Mouse (Mus musculus) left cerebral cortex, postnatal 14 days (tissue): ENCODE measurements at regions not wholly inside any gene's neighbourhood (a gene's known extent, or its start where the extent isn't known, plus 50 kb on each side); places are given as distances from the start of the nearest gene placed in this dataset.
A peak's percentile ranks its signal among the peaks of the same experiment; 100 is the strongest.
"Not testable (repeated sequence)": the region's sequence is repeated elsewhere in the genome, so short reads cannot be mapped to it uniquely, and the experiment has no call there.

ENCODE experiments used
- DNase-seq, 2 experiments: peaks; one replicate each; pipeline ENCODE4 v3.0.0; 2021 to 2022; ENCODE audit warnings: low spot score in 2 of 2, mixed read lengths in 1 of 2
- intact Hi-C: fragments of 180-260 bp; cut with DNase I; formaldehyde crosslinking; loops from one replicate; pipeline ENCODE4 v1.15.1; 2025

DNA sequence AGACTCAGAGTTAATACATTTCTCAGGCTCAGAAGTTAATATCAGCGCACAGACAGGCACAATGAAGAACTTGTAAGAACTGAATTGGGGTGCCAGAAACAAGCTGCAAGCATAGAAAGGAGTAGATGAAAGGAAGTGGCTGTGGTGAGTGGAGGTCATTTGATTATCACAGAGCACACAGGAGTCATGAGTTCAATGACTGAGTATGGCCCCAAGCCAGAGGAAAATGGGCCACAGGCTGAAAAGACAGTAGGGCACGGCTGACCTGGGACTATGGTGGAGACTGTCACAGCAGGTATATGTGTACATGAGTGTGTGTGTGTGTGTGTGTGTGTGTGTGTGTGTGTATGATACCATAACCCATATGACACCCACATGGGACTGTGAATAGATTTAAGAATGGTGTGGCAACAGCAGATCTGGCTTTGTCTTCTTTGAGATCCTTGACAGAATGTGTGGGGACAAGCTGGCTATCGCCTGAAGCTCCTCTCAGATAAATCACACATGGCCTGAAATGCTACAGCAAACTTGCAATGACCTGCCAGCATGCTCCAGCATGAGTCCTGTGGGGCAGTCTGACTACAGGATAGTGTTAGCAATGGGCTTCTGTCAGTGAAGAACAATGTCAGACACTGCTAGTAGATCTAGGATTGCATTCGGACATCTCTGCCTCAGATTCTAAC is 101.5 kb upstream of the Atp1b1 start:
- intact Hi-C loops = no loop called here
- no peak for DNase-seq

DNA sequence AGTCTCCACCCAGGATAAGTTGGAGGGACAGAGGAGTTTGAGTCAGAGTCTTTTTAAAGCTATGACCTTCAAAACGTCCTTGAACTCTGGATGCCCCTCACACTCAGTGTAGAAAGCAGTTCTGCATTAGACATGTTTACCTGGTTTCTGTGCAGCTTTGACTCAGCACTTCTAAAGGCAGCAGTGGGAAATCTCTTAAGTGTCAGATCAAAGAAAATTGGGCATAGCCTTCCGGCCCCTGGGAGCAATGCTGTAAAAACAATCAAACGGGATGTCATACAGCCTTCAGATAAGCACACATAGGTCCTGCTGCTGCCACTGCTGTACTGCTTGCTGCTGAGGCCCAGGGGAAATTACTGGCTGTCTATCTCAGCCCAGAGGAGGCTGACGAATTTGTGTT is 94.5 kb upstream of the Atp1b1 start:
- no peak for DNase-seq
- intact Hi-C loops = no loop called here

DNA sequence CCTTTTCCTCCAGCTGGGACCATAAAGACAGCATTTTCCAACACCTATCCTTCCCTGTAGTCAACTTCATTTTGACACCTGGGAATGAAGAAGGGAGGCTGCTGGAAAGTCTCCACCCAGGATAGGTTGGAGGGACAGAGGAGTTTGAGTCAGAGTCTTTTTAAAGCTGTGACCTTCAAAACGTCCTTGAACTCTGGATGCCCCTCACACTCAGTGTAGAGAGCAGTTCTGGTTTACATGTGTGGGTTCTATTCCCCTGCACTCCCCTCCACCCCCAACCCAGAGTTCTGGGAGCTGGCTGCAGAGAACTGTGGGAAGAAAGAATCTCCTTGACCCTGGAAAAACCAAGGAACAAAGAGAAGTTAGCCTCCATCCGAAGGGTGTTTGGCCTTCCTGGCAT is 92.9 kb upstream of the Atp1b1 start:
- intact Hi-C loops = no loop called here
- DNase-seq = no peak

DNA sequence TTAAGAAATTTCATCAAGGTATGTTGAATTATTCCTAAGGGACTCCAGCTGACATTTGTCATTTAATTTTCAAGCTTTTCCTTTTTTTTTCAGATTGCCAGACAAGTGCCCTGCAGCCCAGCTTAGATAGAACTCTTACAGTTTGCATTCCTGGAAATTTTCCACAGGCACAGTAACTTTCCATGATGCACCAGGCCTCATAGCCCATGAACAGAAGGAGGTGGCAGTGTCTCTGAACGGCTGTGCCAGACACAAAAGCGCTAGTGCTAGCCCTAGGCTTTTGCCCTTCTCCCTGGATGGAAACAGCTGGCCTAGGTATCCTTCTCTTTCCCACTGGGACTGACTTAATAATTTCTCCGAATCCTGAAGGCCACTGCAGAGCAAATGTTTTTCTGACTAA is 92.4 kb upstream of the Atp1b1 start:
- intact Hi-C loops = no loop called here
- DNase-seq = no peak

DNA sequence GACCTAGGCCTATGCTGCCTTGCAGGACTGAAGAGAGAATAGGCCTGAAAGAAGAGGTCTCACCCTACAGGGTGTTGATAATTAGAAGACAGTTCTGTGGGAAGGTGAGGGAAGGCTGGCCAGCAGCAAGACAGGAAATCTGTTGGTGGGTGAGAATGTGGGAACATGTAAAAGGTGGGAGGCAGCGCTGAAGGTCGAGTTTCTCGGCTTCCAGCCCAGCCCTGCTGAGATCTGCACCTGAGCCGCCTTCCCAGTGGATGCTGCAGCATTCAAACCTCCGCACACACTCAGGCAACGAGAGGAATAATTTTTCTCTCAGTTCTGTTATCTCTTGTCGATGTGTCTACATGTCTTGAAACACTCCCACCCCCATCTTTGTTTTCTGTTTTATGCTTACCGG is 89.9 kb upstream of the Atp1b1 start:
- intact Hi-C loops = no loop called here
- DNase-seq = no peak

DNA sequence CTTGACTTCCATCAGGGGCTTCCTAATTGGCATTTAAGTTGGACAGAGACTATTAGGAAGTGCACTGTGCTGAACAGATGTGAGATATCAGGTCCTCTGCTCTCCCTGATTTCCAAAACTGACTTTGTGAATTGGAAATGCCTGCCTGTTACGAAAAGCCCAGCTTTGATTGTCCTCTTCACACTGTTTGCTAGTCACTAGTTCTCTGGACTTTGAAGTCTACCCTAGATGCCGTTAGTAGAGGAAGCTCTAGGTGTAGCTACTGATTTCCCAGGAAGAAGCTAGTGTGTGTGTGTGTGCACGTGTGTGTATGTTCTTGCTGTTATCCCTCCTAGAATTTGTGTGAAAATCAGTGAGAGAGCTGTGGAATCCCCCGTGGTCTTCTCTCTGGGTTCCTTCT is 87.7 kb upstream of the Atp1b1 start:
- intact Hi-C loops = no loop called here
- DNase-seq = no peak

DNA sequence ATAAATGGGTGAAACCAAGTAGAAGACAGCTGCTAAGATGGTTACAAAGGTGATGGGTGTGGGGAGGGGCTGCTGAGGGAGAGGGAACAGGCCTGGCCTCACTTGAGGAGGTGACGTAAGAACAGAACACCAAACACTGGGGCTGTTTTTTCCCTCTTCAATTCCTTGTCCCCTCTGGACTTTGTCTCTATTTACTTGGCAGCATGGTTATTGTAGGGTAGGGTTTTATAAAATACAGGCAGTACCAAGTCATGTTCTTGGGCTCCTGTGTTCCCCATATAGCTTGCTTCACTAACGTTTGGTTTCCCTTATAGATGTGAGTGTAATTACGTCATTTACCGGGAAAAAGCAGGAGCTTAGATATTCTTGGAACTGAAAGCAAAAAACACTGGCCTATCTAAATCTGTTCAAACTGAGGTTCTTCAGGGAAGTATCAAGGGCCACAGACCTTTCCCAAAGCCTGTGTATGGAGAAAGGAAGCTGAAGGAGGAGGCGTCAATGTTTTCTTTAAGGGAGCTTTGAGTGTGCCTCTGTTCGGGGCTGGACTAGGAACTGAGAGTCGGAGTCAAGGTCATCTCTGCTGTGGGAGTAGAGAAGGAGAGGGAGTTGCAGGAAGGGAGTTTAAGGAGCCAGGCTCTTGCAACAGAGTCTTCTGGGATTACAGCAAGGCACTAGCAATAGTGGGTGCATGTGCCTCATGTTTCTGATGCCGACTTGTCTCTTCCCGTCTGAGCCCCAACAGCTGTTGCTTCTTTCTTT is 85.1 kb upstream of the Atp1b1 start:
- intact Hi-C loops = loop anchor here (5.0 kb wide), 1 partner anchor 81 kb away; no protein-coding TSS in a partner anchor
- DNase-seq = no peak

DNA sequence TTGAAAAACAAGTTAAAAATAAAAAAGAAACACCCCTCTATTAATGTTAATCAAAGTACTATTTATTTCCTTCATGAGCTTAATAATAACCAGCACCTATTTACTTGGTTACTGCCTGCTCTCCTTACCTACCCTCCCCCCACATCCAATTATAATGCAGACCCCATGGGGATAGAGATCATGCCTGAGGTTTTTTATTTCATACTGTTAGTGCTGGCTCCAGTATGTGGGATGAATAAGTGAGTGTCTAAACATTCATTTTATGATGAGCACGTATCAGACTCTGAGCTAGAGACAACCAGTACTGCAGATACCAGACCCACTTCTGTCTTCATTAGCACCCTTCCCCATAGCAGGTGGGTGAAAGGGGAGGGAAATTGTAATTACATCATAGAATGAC is 83.6 kb upstream of the Atp1b1 start:
- DNase-seq = no peak
- intact Hi-C loops = loop anchor here (5.0 kb wide), 1 partner anchor 79 kb away; no protein-coding TSS in a partner anchor

DNA sequence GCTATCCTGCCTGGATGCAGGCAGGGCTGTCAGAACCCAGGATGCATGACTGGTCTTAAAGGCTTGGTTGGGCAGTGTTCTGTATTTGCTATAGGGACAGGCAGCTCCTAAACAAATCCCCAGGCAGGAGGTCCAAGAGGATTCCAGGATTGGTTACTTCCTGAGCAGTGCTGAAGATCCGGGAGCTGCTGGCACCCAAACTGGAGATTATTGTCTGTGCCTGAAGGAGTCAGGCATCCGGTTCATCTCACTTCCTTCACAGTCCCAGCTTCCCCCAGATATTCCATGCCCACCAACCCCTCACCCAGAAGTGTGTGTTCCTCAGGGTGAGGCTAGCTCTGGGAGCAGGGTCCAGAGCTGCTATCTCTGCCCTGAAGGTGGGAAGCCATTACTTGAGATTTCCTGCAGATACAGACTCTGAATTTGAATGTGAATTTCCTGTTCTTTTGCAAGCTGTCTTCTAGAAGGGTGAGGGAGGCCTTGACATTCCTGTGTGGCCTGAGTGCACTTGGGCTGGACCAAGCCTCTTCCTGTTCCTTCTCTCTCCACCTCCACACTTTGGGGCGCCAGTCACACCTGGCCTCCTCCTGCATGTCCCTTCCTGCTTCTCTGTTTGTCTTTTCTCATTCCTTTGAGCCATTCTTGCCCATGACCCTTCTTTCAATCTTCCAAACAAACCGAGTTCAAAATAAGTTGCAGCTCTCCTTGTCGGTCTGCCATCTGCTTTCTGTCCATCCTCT is 80.3 kb upstream of the Atp1b1 start:
- intact Hi-C loops = no loop called here

DNA sequence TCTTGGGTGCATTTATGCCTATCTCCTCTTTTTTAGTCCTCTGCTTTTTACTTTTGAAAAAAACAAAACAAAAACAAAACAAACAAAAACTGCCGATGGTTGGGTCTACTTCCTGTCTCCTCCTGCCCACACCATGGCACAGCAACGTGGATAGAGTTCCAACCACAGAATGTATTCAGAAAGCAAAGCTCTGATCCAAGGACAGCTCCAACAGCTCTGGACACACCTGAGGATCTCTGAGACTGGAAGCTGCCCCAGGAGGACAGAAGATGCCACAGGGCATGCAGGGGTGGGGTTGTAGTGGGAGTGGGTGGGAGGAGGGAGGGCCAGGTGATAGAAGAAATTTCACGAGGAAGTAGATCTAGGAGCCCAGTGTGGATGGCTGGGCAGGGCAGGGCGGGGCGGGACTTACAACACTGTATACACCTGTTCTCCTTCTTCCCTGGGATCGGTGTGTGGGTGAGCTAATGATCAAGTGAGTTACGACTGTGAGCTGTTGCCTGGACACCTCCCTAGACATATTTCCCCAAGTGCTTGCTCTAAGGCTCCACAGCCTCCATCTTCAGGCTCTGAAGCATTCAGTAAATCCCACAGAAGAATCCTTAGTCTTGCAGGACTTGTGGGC is 79.3 kb upstream of the Atp1b1 start:
- intact Hi-C loops = no loop called here
- DNase-seq = no peak

More for the DNA sequence above, 80.3 kb upstream of the Atp1b1 start:
- DNase-seq = no peak

DNA sequence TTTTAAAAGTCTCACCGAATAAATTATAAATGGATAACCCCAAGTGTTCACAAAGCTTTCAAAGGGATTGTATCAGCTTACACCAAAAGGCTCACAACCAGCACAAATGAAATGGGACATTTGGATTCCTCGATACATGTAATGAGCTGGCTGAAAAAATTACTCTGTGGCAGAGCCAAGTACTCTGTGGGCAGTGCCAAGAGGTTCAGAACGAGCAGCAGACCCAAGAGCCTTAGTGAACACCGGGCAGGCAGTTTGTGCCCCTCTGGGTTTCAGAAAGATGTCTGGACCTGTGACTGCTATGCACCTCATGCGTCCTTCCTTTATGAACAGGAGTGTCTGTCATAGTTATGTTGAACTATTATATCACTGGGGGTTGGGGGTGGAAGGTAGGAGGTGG is 74.0 kb upstream of the Atp1b1 start:
- peak in 1 of 2 experiments; percentile 6 for DNase-seq
- intact Hi-C loops = no loop called here

DNA sequence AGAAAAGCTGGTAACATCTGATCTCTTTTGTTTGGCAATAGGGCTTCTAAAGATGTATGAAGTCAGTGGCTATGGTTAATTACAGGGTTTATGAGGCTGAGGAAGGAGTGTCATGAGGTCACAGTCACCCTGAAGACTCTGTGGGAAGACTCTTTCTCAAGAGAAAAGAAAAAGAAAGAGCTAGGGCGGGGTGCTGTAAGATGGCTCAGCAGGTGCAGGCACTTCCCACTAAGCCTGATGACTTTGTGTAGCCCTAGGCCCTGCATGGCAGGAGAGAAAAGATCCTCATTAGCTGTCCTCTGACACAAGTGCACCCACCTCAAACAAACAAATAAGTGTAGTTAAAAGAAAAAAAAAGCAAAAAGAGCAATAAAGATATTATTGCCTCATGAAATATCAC is 73.6 kb upstream of the Atp1b1 start:
- intact Hi-C loops = no loop called here
- DNase-seq = no peak

DNA sequence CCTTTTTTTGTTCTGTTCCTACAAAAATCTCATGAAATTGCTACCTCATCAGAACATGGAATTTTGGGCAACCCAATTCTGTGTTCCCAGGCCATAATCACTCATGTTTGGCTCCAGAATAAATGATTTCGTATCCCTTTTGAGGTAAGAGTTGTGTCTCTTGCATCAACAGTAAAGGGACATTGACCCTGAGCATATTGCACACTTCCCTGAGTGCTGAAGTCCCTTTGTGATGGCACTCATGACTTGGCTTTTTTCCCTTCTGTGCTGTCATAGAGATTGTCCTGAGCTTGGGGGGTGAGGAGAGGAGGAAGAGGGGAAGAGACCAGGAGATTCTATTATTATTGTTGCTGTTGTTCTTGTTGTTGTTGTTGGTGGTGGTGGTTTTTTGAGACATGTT is 68.6 kb upstream of the Atp1b1 start:
- intact Hi-C loops = no loop called here
- no peak for DNase-seq

DNA sequence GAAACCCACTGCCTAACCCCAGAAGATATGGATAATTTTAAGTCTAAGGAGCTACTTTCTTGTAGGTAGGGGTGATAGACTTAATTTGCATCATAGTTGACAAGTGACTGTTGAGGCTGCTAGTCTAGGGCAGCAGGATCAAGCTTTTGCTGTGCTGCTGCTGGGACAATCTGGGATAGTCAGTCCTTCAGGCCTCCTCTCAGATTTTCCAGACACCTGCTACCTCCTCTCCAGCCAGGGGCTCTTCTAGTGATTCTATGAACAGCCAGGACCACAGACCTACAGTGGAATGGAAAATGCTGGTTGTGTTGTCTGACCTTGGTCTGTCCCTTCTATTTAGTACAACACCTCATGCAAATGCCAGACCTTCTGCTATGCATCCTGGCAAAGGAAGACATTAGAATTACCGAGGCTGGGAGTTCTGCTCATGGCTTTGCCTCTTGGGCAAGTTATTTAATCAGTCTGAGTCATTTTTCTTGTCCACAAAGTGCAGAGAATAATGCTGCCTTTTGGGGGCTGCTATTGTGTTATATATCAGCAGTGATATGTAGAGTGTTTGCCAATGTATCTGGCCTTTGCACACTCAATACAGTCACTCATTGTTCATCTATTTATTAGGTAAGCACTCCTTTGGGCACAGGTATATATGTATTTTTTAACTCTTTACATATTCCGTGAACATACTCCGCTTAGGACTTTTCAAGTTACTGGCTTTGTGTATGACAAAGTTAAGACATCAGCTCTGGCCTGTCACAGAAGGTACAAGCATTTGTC is 64.4 kb upstream of the Atp1b1 start:
- DNase-seq = no peak
- intact Hi-C loops = no loop called here

DNA sequence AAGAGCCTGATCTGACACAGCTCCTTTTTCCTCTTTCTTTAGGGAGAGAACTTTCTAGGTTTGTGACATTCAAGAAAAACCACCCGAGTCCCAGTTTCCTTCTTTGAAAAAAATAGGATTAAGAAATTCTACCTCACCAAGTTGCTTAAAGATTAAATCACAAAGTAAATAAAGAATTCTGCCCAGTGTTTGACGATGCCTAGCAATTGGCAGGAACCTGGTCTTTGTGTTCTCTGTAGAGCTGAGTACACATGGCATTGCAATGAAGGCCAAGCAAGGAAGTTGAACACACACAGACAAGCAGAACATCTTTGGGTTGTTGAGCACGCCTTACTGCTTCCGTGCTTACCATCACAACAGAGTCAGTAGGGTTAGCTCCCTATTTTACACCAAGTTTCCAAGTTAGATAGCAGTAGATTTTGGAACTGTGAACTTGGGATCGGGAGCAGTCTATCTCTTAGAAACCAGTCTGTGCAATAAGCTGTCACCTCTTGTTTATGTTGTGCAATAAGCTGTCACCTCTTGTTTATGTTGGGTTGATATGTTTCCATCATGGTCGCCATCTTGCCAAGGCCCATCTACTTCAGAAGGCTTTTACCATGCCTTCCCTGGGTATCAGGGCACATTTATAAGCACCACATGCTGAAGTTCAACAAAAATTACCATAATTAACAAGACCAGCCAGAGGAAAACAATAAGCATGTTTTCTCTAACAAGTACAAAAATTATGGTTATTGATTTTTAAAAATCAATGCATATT is 63.4 kb upstream of the Atp1b1 start:
- intact Hi-C loops = no loop called here

DNA sequence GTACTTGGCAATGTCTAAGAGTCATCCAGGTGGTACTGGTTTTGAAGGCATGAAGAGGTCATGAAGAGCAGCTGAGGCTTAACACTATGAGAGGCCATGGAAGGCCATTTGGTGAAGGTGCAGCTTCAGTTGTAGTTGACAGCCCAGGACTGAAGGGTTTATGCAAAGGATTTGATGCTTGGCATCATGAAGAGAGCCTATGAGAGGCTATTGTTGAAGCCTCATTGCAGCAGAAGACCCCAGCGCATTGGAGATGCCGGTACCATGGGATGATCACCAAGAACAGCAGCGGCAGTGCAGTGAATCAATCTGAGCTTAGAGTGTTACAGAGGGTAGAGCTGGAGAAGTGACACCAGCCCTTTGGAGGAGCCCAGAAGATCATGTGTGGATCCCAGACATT is 60.7 kb upstream of the Atp1b1 start:
- no peak for DNase-seq
- intact Hi-C loops = no loop called here

More for the DNA sequence above, 63.4 kb upstream of the Atp1b1 start:
- no peak for DNase-seq

DNA sequence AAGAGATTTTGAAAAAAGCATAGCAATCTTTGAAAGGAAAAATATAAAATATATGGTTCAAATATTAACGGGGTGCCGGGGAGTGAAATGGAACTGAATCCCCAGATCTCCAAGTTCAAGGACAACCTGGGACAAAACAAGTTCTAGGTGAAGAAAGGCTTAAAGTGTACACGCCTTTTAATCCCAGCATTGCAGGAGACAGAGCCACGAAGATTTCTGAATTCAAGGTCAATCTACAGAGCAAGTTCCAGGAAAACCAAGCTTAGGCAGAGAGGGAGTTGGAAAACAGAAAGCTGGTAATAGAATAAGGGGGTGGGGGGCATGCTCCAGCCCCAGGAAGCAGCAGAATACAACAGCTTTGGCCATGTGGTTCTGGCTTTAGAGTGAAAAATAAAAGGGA is 60.2 kb upstream of the Atp1b1 start:
- DNase-seq = no peak
- intact Hi-C loops = no loop called here

DNA sequence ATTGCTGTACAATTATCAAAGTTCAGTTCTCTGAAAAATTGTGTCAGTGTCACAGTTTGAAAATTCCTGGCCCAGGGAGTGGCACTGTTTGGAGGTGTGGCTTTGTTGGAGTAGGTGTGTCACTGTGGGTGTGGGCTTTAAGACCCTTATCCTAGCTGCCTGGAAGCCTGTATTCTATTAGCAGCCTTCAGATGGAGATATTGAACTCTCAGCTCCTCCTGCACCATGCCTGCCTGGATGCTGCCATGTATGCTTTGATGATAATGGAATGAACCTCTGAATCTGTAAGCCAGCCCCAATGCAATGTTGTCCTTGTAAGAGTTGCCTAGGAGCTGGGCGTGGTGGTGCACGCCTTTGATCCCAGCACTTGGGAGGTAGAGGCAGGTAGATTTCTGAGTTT is 59.2 kb upstream of the Atp1b1 start:
- intact Hi-C loops, DNase-seq: not testable (repeated sequence)
